Mouse (Mus musculus): ENCODE measurements at regions not wholly inside any gene's neighbourhood (a gene's known extent, or its start where the extent isn't known, plus 50 kb on each side); places are given as distances from the start of the nearest gene placed in this dataset.

- H3K27me3 ChIP-seq = peaks cover 67% of the 10 kb centered on the region
Observed at GRCm38 (mm10) chr5:106557733-106558132, 51.2 kb upstream of the Gm17304 start.

GRCm38 (mm10) chr5:106539286-106539685 lies 69.6 kb upstream of the Gm17304 start:
- Histone ChIP-seq H3K27me3 (no peaks in the 10 kb centered on the region), H3K4me3 (no peak overlapping the region), H3K27ac (no peak overlapping the region), H3K4me1 (replicated peaks) (no peaks in the 10 kb centered on the region), H3K9ac (no peak overlapping the region), H3K9me3 (replicated peaks) (no peaks in the 10 kb centered on the region), H3K36me3 (no peaks in the 10 kb centered on the region), H3K4me2 (no peak overlapping the region)
- 62% methylated on average over 6 of the region's 6 CpGs for WGBS
- no peak for ATAC-seq (replicated peaks; ENCODE audit: insufficient number of reproducible peaks, insufficient read depth, low FRiP score, low read depth)

More at GRCm38 (mm10) chr5:106557733-106558132, 51.2 kb upstream of the Gm17304 start:
- WGBS = 43% methylated on average over 11 of the region's 11 CpGs
- no peak for ATAC-seq (replicated peaks; ENCODE audit: insufficient number of reproducible peaks, insufficient read depth, low FRiP score, low read depth)
- Histone ChIP-seq H3K4me2 (no peak overlapping the region), H3K4me3 (no peak overlapping the region), H3K4me1 (replicated peaks) (peaks cover 10% of the 10 kb centered on the region), H3K9ac (no peak overlapping the region), H3K27ac (no peak overlapping the region), H3K36me3 (no peaks in the 10 kb centered on the region), H3K9me3 (replicated peaks) (no peaks in the 10 kb centered on the region)

GRCm38 (mm10) chr5:106537153-106537552 lies 71.7 kb upstream of the Gm17304 start:
- ATAC-seq (replicated peaks; ENCODE audit: insufficient number of reproducible peaks, insufficient read depth, low FRiP score, low read depth) = no peak
- Histone ChIP-seq H3K4me3 (no peak overlapping the region), H3K36me3 (no peaks in the 10 kb centered on the region), H3K4me1 (replicated peaks) (no peaks in the 10 kb centered on the region), H3K9ac (no peak overlapping the region), H3K9me3 (replicated peaks) (no peaks in the 10 kb centered on the region), H3K27me3 (no peaks in the 10 kb centered on the region), H3K4me2 (no peak overlapping the region), H3K27ac (no peak overlapping the region)
- WGBS = 48% methylated on average over 6 of the region's 6 CpGs

- Histone ChIP-seq H3K9ac (no peak overlapping the region), H3K4me2 (no peak overlapping the region), H3K4me3 (no peak overlapping the region), H3K27me3 (no peaks in the 10 kb centered on the region), H3K27ac (no peak overlapping the region), H3K36me3 (no peaks in the 10 kb centered on the region), H3K4me1 (replicated peaks) (no peaks in the 10 kb centered on the region), H3K9me3 (replicated peaks) (no peaks in the 10 kb centered on the region)
- 53% methylated on average over 5 of the region's 5 CpGs for WGBS
- ATAC-seq (replicated peaks; ENCODE audit: insufficient number of reproducible peaks, insufficient read depth, low FRiP score, low read depth) = no peak
Observed at GRCm38 (mm10) chr5:106536068-106536467, 72.8 kb upstream of the Gm17304 start.

GRCm38 (mm10) chr5:106528811-106529210 lies 70.8 kb upstream of the Barhl2 start:
- Histone ChIP-seq H3K4me3 (no peak overlapping the region), H3K27ac (no peak overlapping the region), H3K4me1 (replicated peaks) (no peaks in the 10 kb centered on the region), H3K27me3 (no peaks in the 10 kb centered on the region), H3K36me3 (no peaks in the 10 kb centered on the region), H3K4me2 (no peak overlapping the region), H3K9ac (no peak overlapping the region), H3K9me3 (replicated peaks) (no peaks in the 10 kb centered on the region)
- no peak for ATAC-seq (replicated peaks; ENCODE audit: insufficient number of reproducible peaks, insufficient read depth, low FRiP score, low read depth)
- WGBS = 89% methylated on average over 8 of the region's 8 CpGs

- H3K9ac ChIP-seq = no peak overlapping the region
- no peak overlapping the region for H3K27ac ChIP-seq
- WGBS = 80% methylated on average over 14 of the region's 14 CpGs
- H3K36me3 ChIP-seq = no peaks in the 10 kb centered on the region
- H3K9me3 ChIP-seq (replicated peaks) = no peaks in the 10 kb centered on the region
- no peak for ATAC-seq (replicated peaks; ENCODE audit: insufficient number of reproducible peaks, insufficient read depth, low FRiP score, low read depth)
- no peak overlapping the region for H3K4me3 ChIP-seq
- no peaks in the 10 kb centered on the region for H3K27me3 ChIP-seq
- no peaks in the 10 kb centered on the region for H3K4me1 ChIP-seq (replicated peaks)
- no peak overlapping the region for H3K4me2 ChIP-seq
Observed at GRCm38 (mm10) chr5:106527364-106527985, 69.5 kb upstream of the Barhl2 start.

- Histone ChIP-seq H3K4me1 (replicated peaks) (no peaks in the 10 kb centered on the region), H3K4me3 (no peak overlapping the region), H3K9ac (no peak overlapping the region), H3K4me2 (no peak overlapping the region), H3K36me3 (no peaks in the 10 kb centered on the region), H3K27me3 (no peaks in the 10 kb centered on the region), H3K27ac (no peak overlapping the region), H3K9me3 (replicated peaks) (no peaks in the 10 kb centered on the region)
- 75% methylated on average over 7 of the region's 7 CpGs for WGBS
- ATAC-seq (replicated peaks; ENCODE audit: insufficient number of reproducible peaks, insufficient read depth, low FRiP score, low read depth) = no peak
Observed at GRCm38 (mm10) chr5:106512423-106513089, 54.6 kb upstream of the Barhl2 start.

GRCm38 (mm10) chr5:106507901-106508300 lies 49.9 kb upstream of the Barhl2 start:
- Histone ChIP-seq H3K4me2 (no peak overlapping the region), H3K9me3 (replicated peaks) (no peaks in the 10 kb centered on the region), H3K27me3 (no peaks in the 10 kb centered on the region), H3K9ac (no peak overlapping the region), H3K36me3 (no peaks in the 10 kb centered on the region), H3K4me1 (replicated peaks) (no peaks in the 10 kb centered on the region), H3K27ac (no peak overlapping the region), H3K4me3 (no peak overlapping the region)
- 63% methylated on average over 5 of the region's 5 CpGs for WGBS
- ATAC-seq (replicated peaks; ENCODE audit: insufficient number of reproducible peaks, insufficient read depth, low FRiP score, low read depth) = no peak
